Mouse (Mus musculus): ENCODE measurements at regions not wholly inside any gene's neighbourhood (a gene's known extent, or its start where the extent isn't known, plus 50 kb on each side); places are given as distances from the start of the nearest gene placed in this dataset.

DNA sequence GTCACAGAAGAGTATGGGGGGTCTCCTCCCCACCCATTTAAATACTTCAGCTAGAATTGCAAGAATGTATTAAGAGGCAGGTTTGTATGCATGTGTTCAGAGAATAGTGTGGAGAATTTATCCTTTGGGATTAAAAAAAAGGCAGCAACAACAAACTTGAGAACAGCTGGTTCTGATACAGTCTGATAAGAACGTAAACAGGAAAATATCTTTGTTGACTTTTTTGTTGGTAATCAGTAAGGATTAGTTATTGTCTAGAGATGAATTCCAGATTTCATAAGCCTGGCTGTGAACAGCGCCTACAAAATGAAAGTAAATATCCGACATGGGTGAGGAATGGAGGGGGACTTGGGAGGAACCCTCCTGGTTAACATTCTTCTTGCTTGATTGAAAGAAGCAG, 328.8 kb downstream of the Mtx2 start:
- TF ChIP-seq CTCF (IDR thresholded peaks at IDR 0.05; ENCODE audit: extremely low read depth, insufficient read depth, low read length): no peak
- TF ChIP-seq POLR2A (IDR thresholded peaks at IDR 0.05; ENCODE audit: extremely low read depth, insufficient read depth, low read length): no peak
